Mouse (Mus musculus) leukemia stem cell, adult 10-12 weeks (primary cell): ENCODE results near the gene Fam76b. TPM values are rescaled to one million over a fixed set of nuclear protein-coding genes. Genes with fewer than 3 reads are reported as not detected.

Source experiments
- polyA plus RNA-seq: library from polyadenylated mRNA; stranded (reverse); fragments of >175 nt; gene quantifications from 2 replicates; pipeline ENCODE4 v1.2.3, GENCODE M21; 2012; ENCODE audit warnings: low replicate concordance

Fam76b gene
- polyA plus RNA-seq: 15.4 and 20.9 TPM in 2 replicates

GRCm38 (mm10) chr9:13827406-13828086 lies at the start of gene Fam76b:
Gene Fam76b (plus strand): TSS chr9:13827716.

DNA sequence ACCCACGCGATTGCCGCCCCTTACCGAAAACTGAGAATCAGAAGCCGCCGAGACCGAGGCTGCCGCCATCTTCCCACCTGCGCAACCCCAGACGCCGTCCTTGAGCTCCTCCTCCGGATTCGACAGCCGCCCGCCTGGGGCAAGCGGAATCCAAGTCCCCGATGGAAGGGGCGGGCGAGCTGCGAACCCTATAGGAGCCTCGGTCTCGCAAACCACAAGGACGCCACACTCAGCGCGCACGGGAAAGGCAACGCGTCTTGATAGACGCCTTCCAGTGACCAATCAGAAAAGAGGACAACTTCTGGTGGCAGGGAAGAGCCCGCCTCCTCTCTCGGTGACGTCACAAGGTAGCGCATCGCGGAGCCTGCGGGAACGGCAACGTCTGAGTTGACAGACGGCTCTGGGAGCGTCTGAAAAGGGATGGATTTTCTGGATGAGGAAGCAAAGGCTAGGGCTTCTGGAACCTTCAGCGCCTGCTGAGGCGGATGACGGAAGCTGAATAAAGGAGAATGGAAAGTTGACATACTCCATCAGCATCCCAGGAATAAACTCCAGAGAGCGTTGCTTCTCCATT lies 597 bp upstream of the Fam76b start, which contains the start of gene Cep57:
Gene Cep57, minus strand, starts transcription at position 276 of the 574 bp plus-strand sequence.

Other genes starting within 250 kb of the Fam76b start
- 9.6 and 15.9 TPM in 2 replicates for gene Mtmr2, start 79.3 kb upstream of the Fam76b start, polyA plus RNA-seq
- 10.8 and 26.9 TPM in 2 replicates for gene Cep57, start 609 bp upstream of the Fam76b start, polyA plus RNA-seq